Mouse (Mus musculus) yolk sac, embryonic 10.5 days (tissue): Measurements from ENCODE around the gene P2ry10.
"Not testable (repeated sequence)": the region's sequence is repeated elsewhere in the genome, so short reads cannot be mapped to it uniquely, and the experiment has no call there.

ENCODE experiments used
- DNase-seq: peaks from one replicate; pipeline ENCODE4 v3.0.0-alpha.2; 2017; ENCODE audit warnings: low spot score

P2ry10 gene

GRCm38 (mm10) chrX:107088177-107088576 lies at the start of gene P2ry10:
Gene P2ry10 (plus strand): TSS chrX:107088492.
- no peak for DNase-seq

GRCm38 (mm10) chrX:107039146-107039545 lies 49.1 kb upstream of the P2ry10 start:
- no peak for DNase-seq

- no peak for DNase-seq
Observed at GRCm38 (mm10) chrX:107039635-107040034, 48.7 kb upstream of the P2ry10 start.

GRCm38 (mm10) chrX:107042367-107042766 lies 45.9 kb upstream of the P2ry10 start:
- no peak for DNase-seq

GRCm38 (mm10) chrX:107083407-107083806 lies 4.9 kb upstream of the P2ry10 start:
- not testable (repeated sequence) for DNase-seq

- no peak for DNase-seq
Observed at GRCm38 (mm10) chrX:107084320-107084719, 4.0 kb upstream of the P2ry10 start.

- DNase-seq, result no peak
Observed at GRCm38 (mm10) chrX:107089131-107089530, 839 bp downstream of the P2ry10 start.

- no peak for DNase-seq
Observed at GRCm38 (mm10) chrX:107089930-107090329, 1.6 kb downstream of the P2ry10 start.

- DNase-seq, result no peak
Observed at GRCm38 (mm10) chrX:107095633-107096032, 7.3 kb downstream of the P2ry10 start.

GRCm38 (mm10) chrX:107116333-107116732 lies 28.0 kb downstream of the P2ry10 start:
- DNase-seq, result no peak

- DNase-seq, result no peak
Observed at GRCm38 (mm10) chrX:107116987-107117386, 28.7 kb downstream of the P2ry10 start.

GRCm38 (mm10) chrX:107143184-107143583 lies 54.9 kb downstream of the P2ry10 start:
- no peak for DNase-seq

- no peak for DNase-seq
Observed at GRCm38 (mm10) chrX:107143930-107144329, 55.6 kb downstream of the P2ry10 start.

GRCm38 (mm10) chrX:107148681-107149080 lies 60.4 kb downstream of the P2ry10 start, which contains the start of gene P2ry10b:
Gene P2ry10b (plus strand): TSS chrX:107148927.
- DNase-seq, result no peak

GRCm38 (mm10) chrX:107149391-107149993 lies 61.2 kb downstream of the P2ry10 start:
- DNase-seq, result no peak

GRCm38 (mm10) chrX:107150027-107150426 lies 61.7 kb downstream of the P2ry10 start:
- no peak for DNase-seq

GRCm38 (mm10) chrX:107150752-107151515 lies 62.6 kb downstream of the P2ry10 start:
- DNase-seq, result no peak
